Mouse (Mus musculus) myocyte (in vitro differentiated cells): ENCODE measurements around the gene Rad17. TPM values are rescaled to one million over a fixed set of nuclear protein-coding genes. Genes with fewer than 3 reads are reported as not detected.

Experiments
- H3K27me3 ChIP-seq: one replicate; pipeline ENCODE4 v1.6.1; 2011; ENCODE audit not compliant: control insufficient read depth, insufficient read depth, insufficient read length
- H3K36me3 ChIP-seq: one replicate; pipeline ENCODE4 v1.6.1; 2011; ENCODE audit not compliant: control insufficient read depth, insufficient read depth
- H3K4me2 ChIP-seq: one replicate; pipeline ENCODE4 v1.6.1; 2011; ENCODE audit warnings: low read depth, control low read depth
- H3K4me3 ChIP-seq: one replicate; pipeline ENCODE4 v1.5.1; 2011; ENCODE audit warnings: mild to moderate bottlenecking, control low read depth, moderate library complexity
- H3K79me2 ChIP-seq: one replicate; pipeline ENCODE4 v1.6.1; 2011; ENCODE audit not compliant: control insufficient read depth, insufficient read depth
- H3ac ChIP-seq: one replicate; pipeline ENCODE4 v1.6.1; 2011; ENCODE audit not compliant: control insufficient read depth, insufficient read length
- CEBPB ChIP-seq: IDR thresholded peaks from 2 replicates; pipeline ENCODE4 v1.6.1; 2011; ENCODE audit warnings: mild to moderate bottlenecking, moderate library complexity; ENCODE audit not compliant: poor library complexity, insufficient read depth, severe bottlenecking
- E2F4 ChIP-seq: IDR thresholded peaks from one replicate; pipeline ENCODE4 v1.6.1; 2011; ENCODE audit warnings: mild to moderate bottlenecking, control low read depth, moderate library complexity; ENCODE audit not compliant: insufficient read depth
- MAX ChIP-seq: IDR thresholded peaks from one replicate; pipeline ENCODE4 v1.6.1; 2011; ENCODE audit warnings: low read depth, mild to moderate bottlenecking, control low read depth
- MYOD1 ChIP-seq, 3 experiments: IDR thresholded peaks; one replicate each; pipeline ENCODE4 v1.6.1; 2011; ENCODE audit warnings: control low read depth in 2 of 3, low read depth in 2 of 3, mild to moderate bottlenecking in 2 of 3, moderate library complexity in 1 of 3; ENCODE audit not compliant: insufficient read length in 2 of 3, control insufficient read depth in 1 of 3
- MYOG ChIP-seq, 3 experiments: IDR thresholded peaks; one replicate each; pipeline ENCODE4 v1.6.1; 2011; ENCODE audit warnings: control low read depth in 2 of 3, low read depth in 2 of 3, mild to moderate bottlenecking in 2 of 3; ENCODE audit not compliant: insufficient read length in 2 of 3, control insufficient read depth in 1 of 3, insufficient read depth in 1 of 3
- POLR2A ChIP-seq: IDR thresholded peaks from one replicate; pipeline ENCODE4 v1.6.1; 2011; ENCODE audit warnings: low read depth, mild to moderate bottlenecking, control low read depth, moderate library complexity; ENCODE audit not compliant: insufficient read length
- POLR2AphosphoS2 ChIP-seq: IDR thresholded peaks from one replicate; pipeline ENCODE4 v1.6.1; 2011; ENCODE audit warnings: low read depth, control low read depth; ENCODE audit not compliant: insufficient read length
- REST ChIP-seq: IDR thresholded peaks from one replicate; pipeline ENCODE4 v1.6.1; 2011; ENCODE audit warnings: mild to moderate bottlenecking, control low read depth, moderate library complexity; ENCODE audit not compliant: insufficient read depth, insufficient read length
- SRF ChIP-seq: IDR thresholded peaks from one replicate; pipeline ENCODE4 v1.6.1; 2011; ENCODE audit warnings: low read depth; ENCODE audit not compliant: control insufficient read depth, insufficient read length
- TCF12 ChIP-seq: IDR thresholded peaks from one replicate; pipeline ENCODE4 v1.6.1; 2011; ENCODE audit warnings: mild to moderate bottlenecking, control low read depth; ENCODE audit not compliant: poor library complexity, insufficient read depth, severe bottlenecking
- TCF3 ChIP-seq: IDR thresholded peaks from one replicate; pipeline ENCODE4 v1.6.1; 2011; ENCODE audit warnings: low read depth, control low read depth; ENCODE audit not compliant: insufficient read length
- USF1 ChIP-seq: IDR thresholded peaks from one replicate; pipeline ENCODE4 v1.6.1; 2011; ENCODE audit warnings: low read depth, mild to moderate bottlenecking, control low read depth, moderate library complexity
- polyA plus RNA-seq: library from polyadenylated mRNA; unstranded; fragments of >200 nt; fragmentation: generic; extraction: Trizol; gene quantifications from one replicate; pipeline ENCODE4 v1.2.1, GENCODE M21; 2012; ENCODE audit warnings: missing spikeins

The Rad17 gene
- polyA plus RNA-seq, 1 experiment = 5.9 TPM

- no peak overlapping the region for H3ac ChIP-seq
Observed at GRCm38 (mm10) chr13:100617583-100617982, 33.3 kb downstream of the Rad17 start.

GRCm38 (mm10) chr13:100616181-100617087, 34.4 kb downstream of the Rad17 start, which contains the start of gene Marveld2:
Gene Marveld2 (minus strand): TSS chr13:100616971.
- peaks cover 25% of the 10 kb centered on the region for H3K36me3 ChIP-seq
- no peak within 1 kb of the TSS for H3K4me2 ChIP-seq
- no peak within 1 kb of the TSS for H3K4me3 ChIP-seq
- no peaks in the 10 kb centered on the region for H3K27me3 ChIP-seq
- TF ChIP-seq USF1 (no peak), POLR2AphosphoS2 (no peak), MYOD1 (IDR thresholded peaks at IDR 0.05; ENCODE audit: control insufficient read depth in 1 of 3, insufficient read length in 2 of 3, low read depth in 2 of 3) (no peak), REST (no peak), CEBPB (no peak), TCF3 (no peak), SRF (no peak), MYOG (IDR thresholded peaks at IDR 0.05; ENCODE audit: control insufficient read depth in 1 of 3, insufficient read depth in 1 of 3, insufficient read length in 2 of 3, low read depth in 2 of 3) (no peak), POLR2A (no peak), MAX (no peak), E2F4 (no peak), TCF12 (no peak)
- H3K79me2 ChIP-seq = no peaks in the 10 kb centered on the region
- no peak within 1 kb of the TSS for H3ac ChIP-seq

More at GRCm38 (mm10) chr13:100617583-100617982, 33.3 kb downstream of the Rad17 start:
- no peak overlapping the region for H3K4me2 ChIP-seq
- H3K27me3 ChIP-seq = no peaks in the 10 kb centered on the region
- TF ChIP-seq CEBPB = no peak
- TF ChIP-seq E2F4 = no peak
- TF ChIP-seq POLR2A = no peak
- TF ChIP-seq TCF12 = no peak
- no peak for TF ChIP-seq TCF3
- TF ChIP-seq MYOD1 (IDR thresholded peaks at IDR 0.05; ENCODE audit: control insufficient read depth in 1 of 3, insufficient read length in 2 of 3, low read depth in 2 of 3) = no peak
- no peak for TF ChIP-seq POLR2AphosphoS2
- no peak for TF ChIP-seq MAX
- TF ChIP-seq USF1 = no peak
- TF ChIP-seq REST = no peak
- TF ChIP-seq SRF = no peak
- TF ChIP-seq MYOG (IDR thresholded peaks at IDR 0.05; ENCODE audit: control insufficient read depth in 1 of 3, insufficient read depth in 1 of 3, insufficient read length in 2 of 3, low read depth in 2 of 3) = no peak
- H3K4me3 ChIP-seq = no peak overlapping the region
- no peaks in the 10 kb centered on the region for H3K79me2 ChIP-seq
- H3K36me3 ChIP-seq = peaks cover 28% of the 10 kb centered on the region

- no peaks in the 10 kb centered on the region for H3K27me3 ChIP-seq
- no peaks in the 10 kb centered on the region for H3K36me3 ChIP-seq
- H3K4me3 ChIP-seq = no peak overlapping the region
- H3K79me2 ChIP-seq = no peaks in the 10 kb centered on the region
- H3ac ChIP-seq = no peak overlapping the region
- no peak overlapping the region for H3K4me2 ChIP-seq
- TF ChIP-seq CEBPB (no peak), REST (no peak), SRF (no peak), MAX (no peak), TCF3 (no peak), POLR2A (no peak), POLR2AphosphoS2 (no peak), E2F4 (no peak), TCF12 (no peak), USF1 (no peak), MYOG (IDR thresholded peaks at IDR 0.05; ENCODE audit: control insufficient read depth in 1 of 3, insufficient read depth in 1 of 3, insufficient read length in 2 of 3, low read depth in 2 of 3) (no peak)
Observed at GRCm38 (mm10) chr13:100612903-100613302, 37.9 kb downstream of the Rad17 start.

- Histone ChIP-seq H3K4me3 (no peak overlapping the region), H3K36me3 (no peaks in the 10 kb centered on the region), H3K27me3 (no peaks in the 10 kb centered on the region), H3K4me2 (no peak overlapping the region), H3K79me2 (no peaks in the 10 kb centered on the region), H3ac (no peak overlapping the region)
- no peak for TF ChIP-seq MYOG (IDR thresholded peaks at IDR 0.05; ENCODE audit: control insufficient read depth in 1 of 3, insufficient read depth in 1 of 3, insufficient read length in 2 of 3, low read depth in 2 of 3)
- no peak for TF ChIP-seq MYOD1 (IDR thresholded peaks at IDR 0.05; ENCODE audit: control insufficient read depth in 1 of 3, insufficient read length in 2 of 3, low read depth in 2 of 3)
- TF ChIP-seq CEBPB = no peak
- no peak for TF ChIP-seq POLR2AphosphoS2
- no peak for TF ChIP-seq SRF
- TF ChIP-seq TCF12 = no peak
Observed at GRCm38 (mm10) chr13:100612251-100612650, 38.6 kb downstream of the Rad17 start.
